Mouse (Mus musculus) hematopoietic stem cell, adult 5-6 weeks (primary cell): ENCODE results near the gene Ccdc149. TPM values are rescaled to one million over a fixed set of nuclear protein-coding genes. Genes with fewer than 3 reads are reported as not detected.
A peak's percentile ranks its signal among the peaks of the same experiment; 100 is the strongest.

Experiments used
- ATAC-seq, 2 experiments: fragments of 125-278 bp in 1 of 2; replicated peaks in 1 of 2; 2 replicates each; pipeline ENCODE4 v1.8.0; 2016 to 2017; ENCODE audit warnings: inconsistent platforms in 2 of 2, mild to moderate bottlenecking in 2 of 2, moderate number of reproducible peaks in 2 of 2, low read depth in 1 of 2, moderate TSS enrichment in 1 of 2; ENCODE audit not compliant: low FRiP score in 2 of 2, poor library complexity in 2 of 2, severe bottlenecking in 2 of 2, insufficient read depth in 1 of 2, low TSS enrichment in 1 of 2
- total RNA-seq: library from RNA; stranded (forward); fragments of 172-1452, 232-1000 nt; gene quantifications from 2 replicates; pipeline ENCODE4 v1.2.3, GENCODE M21; 2017

Ccdc149 gene
- total RNA-seq, 1 experiment from 2014 or later = 6.4 TPM

DNA sequence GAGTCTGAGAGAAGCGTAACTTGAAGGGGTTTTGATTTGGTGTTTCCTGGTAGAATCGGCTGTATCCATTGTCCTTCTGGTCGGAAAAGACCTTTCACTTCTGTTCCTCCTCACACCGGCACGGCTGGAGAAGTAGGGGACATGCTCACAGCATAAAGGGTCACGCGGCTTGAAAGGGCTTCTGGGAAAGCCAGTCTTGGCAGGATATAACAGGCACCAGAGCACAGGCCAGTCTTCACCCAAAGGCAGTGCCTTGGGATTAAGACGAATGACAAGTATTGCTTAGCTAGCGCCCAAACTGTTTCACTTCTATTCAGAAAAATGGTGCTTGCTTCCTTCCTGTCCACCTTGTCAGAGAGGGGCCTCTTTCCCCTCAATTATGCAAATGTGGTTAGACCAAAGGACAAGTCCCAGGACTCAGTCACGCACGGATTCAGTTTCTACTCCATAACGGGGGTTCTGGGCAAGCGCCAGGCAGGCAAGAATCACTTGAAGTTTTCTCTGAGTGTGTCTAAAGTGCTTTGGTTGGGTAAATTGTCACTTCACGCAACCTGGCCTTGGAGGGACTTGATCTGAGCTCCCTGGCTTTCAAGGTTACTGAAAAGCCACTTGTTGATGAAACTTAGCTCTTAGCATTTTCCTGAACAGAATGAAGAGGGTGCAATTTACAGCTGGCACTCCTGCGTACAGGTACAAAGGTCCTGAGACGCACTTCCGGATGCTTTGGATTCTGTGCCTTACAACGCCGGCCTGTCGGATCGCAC lies 110.9 kb downstream of the Ccdc149 start:
- ATAC-seq = 0 out of 4 replicates have a peak, but pooled peaks of 1 of the 2 experiments have one; percentile 7

GRCm38 (mm10) chr5:52358120-52358519 lies 113.2 kb downstream of the Ccdc149 start:
- ATAC-seq = no peak

DNA sequence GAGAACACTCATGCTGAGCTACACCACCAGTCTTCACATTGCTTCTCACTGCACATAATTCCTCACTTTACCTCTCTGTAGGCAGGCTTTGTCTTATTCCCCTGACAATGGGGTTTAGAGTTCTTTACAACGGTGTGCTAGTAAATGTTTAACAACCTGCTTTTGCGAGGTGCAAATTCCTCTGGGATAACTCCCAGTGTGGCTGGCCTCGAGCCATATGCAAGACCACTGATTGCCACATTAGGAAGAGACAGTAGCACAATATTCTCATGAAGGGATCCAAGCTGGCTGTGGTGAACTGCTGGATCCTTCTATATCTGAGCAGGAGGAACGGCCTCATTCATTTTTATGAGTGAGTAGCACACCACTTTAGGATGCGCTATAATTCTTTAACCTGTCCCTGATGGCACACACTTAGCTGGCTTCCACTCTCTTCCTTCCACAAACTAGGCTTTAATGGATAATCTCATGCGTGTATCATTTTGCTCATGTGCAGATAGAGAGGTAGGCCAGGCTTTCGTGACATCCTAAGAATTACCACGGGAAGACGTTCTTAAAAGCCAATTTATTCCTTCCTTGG lies 114.1 kb downstream of the Ccdc149 start:
- no peak for ATAC-seq

DNA sequence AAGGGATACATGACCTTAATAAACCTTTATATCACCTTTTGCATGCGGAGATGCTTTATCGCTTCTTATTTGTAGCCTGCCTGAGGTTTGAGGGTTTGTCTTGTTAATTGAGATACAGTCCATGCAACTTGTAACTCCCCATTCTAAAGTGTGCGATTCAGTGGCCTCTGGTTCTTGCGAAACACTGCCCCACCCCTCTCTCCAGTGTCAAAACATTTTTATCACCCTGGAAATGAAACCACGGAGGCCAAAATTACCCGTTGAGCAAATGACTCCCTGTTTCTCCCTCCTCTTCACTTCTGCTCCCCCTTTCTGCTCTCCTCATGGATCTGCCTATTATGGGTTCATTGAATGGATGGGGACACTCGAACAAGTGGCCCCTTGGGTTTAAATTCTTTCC lies 115.7 kb downstream of the Ccdc149 start:
- ATAC-seq = no peak

GRCm38 (mm10) chr5:52354441-52354840 lies 116.9 kb downstream of the Ccdc149 start:
- ATAC-seq = no peak

DNA sequence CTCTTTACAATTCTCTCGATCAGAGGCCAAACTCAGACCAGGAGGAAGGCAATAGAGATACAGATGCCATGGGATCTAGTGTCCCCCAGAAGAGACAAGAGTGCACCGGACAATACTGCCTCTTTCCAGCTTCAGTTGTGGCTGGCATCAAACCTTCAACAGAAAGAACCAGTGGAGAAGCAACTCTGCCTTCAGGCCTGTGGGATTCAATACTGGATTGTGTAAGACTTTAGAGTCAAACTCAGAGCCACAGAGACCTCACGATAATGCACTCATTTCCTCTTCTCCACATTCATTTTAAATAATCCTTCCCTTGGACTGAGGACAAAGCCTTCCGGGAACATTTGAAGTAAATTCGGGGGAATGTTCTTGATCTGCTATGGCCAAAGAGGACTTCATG lies 118.6 kb downstream of the Ccdc149 start:
- no peak for ATAC-seq

- ATAC-seq = no peak
Observed at GRCm38 (mm10) chr5:52351561-52351960, 119.8 kb downstream of the Ccdc149 start.

GRCm38 (mm10) chr5:52350451-52350850 lies 120.9 kb downstream of the Ccdc149 start:
- ATAC-seq = no peak

GRCm38 (mm10) chr5:52346890-52347289 lies 124.4 kb downstream of the Ccdc149 start:
- no peak for ATAC-seq

DNA sequence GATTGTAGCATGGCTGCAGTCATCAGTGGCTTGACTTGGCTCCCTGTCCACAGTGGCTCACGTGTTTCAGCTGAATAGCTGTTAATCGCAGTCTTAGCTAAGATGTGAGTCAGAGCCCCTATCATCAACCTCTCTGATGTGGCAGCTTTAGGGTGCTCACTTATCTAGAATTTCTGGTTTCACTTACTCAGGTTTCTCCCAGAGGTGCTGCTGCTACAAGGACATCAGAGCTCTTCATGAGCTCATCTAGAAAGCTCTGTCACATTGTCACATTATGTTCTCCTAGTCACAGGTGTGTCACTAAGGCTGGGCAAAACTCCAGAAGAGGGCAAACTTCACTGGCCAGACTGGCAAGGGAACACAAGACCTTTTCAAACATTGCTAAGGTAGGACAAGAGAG lies 132.2 kb downstream of the Ccdc149 start:
- ATAC-seq = no peak

DNA sequence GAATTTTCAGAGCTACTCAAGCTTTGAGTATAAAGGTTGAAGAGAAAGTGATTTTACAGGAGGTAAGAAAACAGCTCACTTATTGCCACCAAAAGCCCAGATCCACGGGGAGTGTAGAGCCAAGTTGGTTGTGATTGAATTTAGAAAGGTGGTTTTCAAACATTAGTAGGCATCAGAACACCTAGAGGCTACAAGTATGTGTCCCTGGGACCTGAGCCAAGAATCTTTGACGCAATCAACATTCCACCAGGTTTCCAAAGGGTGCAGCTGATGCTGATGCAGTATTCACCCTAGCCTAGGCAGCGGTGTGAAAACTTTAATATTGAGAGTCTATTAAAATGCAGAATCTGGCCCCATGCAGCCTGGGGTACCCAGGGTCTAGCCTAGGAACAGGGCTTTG lies 135.7 kb downstream of the Ccdc149 start:
- no peak for ATAC-seq

DNA sequence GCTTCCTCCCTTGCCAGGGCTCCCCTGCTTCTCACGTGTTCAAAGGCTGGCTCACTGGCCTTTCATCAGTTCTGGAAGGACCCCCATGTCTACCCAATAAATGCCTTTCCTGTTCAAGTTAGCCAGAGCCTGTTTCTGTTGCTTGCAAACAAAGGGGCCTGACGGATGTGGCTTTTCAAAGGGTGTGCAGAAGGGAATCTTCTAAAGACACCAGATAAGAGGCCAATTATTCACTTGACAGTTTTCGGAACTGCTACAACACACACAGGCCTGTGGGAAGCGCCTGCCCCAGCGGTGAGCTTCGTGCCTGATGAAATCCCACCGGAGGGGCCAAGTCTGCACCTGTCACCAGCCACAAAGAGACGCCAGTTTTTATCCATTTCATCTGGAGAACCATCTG lies 139.2 kb downstream of the Ccdc149 start:
- ATAC-seq = no peak

Other genes with a start within 250 kb of the Ccdc149 start
- gene Sod3, start 107.7 kb downstream of the Ccdc149 start, total RNA-seq = not detected in 2 replicates
- not detected in 2 replicates for gene Lgi2, start 94.9 kb upstream of the Ccdc149 start, total RNA-seq
- 13.5 and 23.7 TPM in 2 replicates for gene Sepsecs, start 198.2 kb upstream of the Ccdc149 start, total RNA-seq